Mouse (Mus musculus) MEL (cell line): ENCODE data around the gene Xrcc4. TPM values are rescaled to one million over a fixed set of nuclear protein-coding genes. Genes with fewer than 3 reads are reported as not detected.

Experiments
- DNase-seq: peaks from one replicate; pipeline ENCODE4 v3.0.0; 2011; ENCODE audit warnings: low read depth, low spot score
- H3K27ac ChIP-seq: 2 replicates; pipeline ENCODE4 v1.5.1; 2012; ENCODE audit warnings: low read depth, mild to moderate bottlenecking, control low read depth, low read length, moderate library complexity; ENCODE audit not compliant: control insufficient read depth
- H3K27me3 ChIP-seq, 2 experiments: fragments of 150-350 bp in 1 of 2; sonication (generic) in 1 of 2; 2 replicates each; pipeline ENCODE4 v1.6.1; 2012; ENCODE audit warnings: low read length in 2 of 2, mild to moderate bottlenecking in 2 of 2, improper control_type of control experiment in 1 of 2, moderate library complexity in 1 of 2; ENCODE audit not compliant: insufficient read depth in 2 of 2, control insufficient read depth in 1 of 2
- H3K36me3 ChIP-seq, 2 experiments: 2 replicates each; pipeline ENCODE4 v1.6.1; 2012 to 2014; ENCODE audit warnings: low read length in 2 of 2, improper control_type of control experiment in 1 of 2, inconsistent platforms in 1 of 2, mild to moderate bottlenecking in 1 of 2; ENCODE audit not compliant: insufficient read depth in 2 of 2, control insufficient read depth in 1 of 2
- H3K4me1 ChIP-seq, 2 experiments: fragments of 150-350 bp in 1 of 2; sonication (generic) in 1 of 2; 2 replicates each; pipeline ENCODE4 v1.6.1; 2012; ENCODE audit warnings: low read length in 2 of 2, improper control_type of control experiment in 1 of 2, mild to moderate bottlenecking in 1 of 2; ENCODE audit not compliant: insufficient read depth in 2 of 2, control insufficient read depth in 1 of 2
- H3K4me3 ChIP-seq, 2 experiments: fragments of 150-350 bp in 1 of 2; sonication (generic) in 1 of 2; 2 replicates each; pipeline ENCODE4 v1.5.1; 2012; ENCODE audit warnings: low read depth in 2 of 2, low read length in 2 of 2, mild to moderate bottlenecking in 2 of 2, moderate library complexity in 2 of 2, control low read depth in 1 of 2, improper control_type of control experiment in 1 of 2; ENCODE audit not compliant: control insufficient read depth in 1 of 2, insufficient read depth in 1 of 2
- H3K79me2 ChIP-seq: 2 replicates; pipeline ENCODE4 v1.6.1; 2012; ENCODE audit warnings: mild to moderate bottlenecking, low read length, moderate library complexity; ENCODE audit not compliant: control insufficient read depth, poor library complexity, insufficient read depth
- H3K9ac ChIP-seq: 2 replicates; pipeline ENCODE4 v1.6.1; 2012; ENCODE audit warnings: low read depth, mild to moderate bottlenecking, control low read depth, low read length, moderate library complexity; ENCODE audit not compliant: control insufficient read depth, poor library complexity, severe bottlenecking
- H3K9me3 ChIP-seq: fragments of 150-350 bp; sonication (generic); replicated peaks from 2 replicates; pipeline ENCODE4 v1.6.1; 2012; ENCODE audit warnings: mild to moderate bottlenecking, low read length, improper control_type of control experiment, moderate library complexity; ENCODE audit not compliant: insufficient read depth
- BHLHE40 ChIP-seq: IDR thresholded peaks from 2 replicates; pipeline ENCODE4 v1.6.1; 2012; ENCODE audit warnings: low read depth, mild to moderate bottlenecking, inconsistent platforms, low read length, improper control_type of control experiment, borderline replicate concordance
- CTCF ChIP-seq, 3 experiments: IDR thresholded peaks in 2 of 3; conservative IDR thresholded peaks in 1 of 3; 2 replicates each; pipeline ENCODE4 v1.5.1; 2011 to 2012; ENCODE audit warnings: low read length in 3 of 3, low read depth in 2 of 3, mild to moderate bottlenecking in 2 of 3, improper control_type of control experiment in 1 of 3, inconsistent platforms in 1 of 3, mixed read lengths in 1 of 3, moderate library complexity in 1 of 3; ENCODE audit not compliant: control insufficient read depth in 1 of 3, insufficient read depth in 1 of 3, poor library complexity in 1 of 3, severe bottlenecking in 1 of 3
- E2F4 ChIP-seq: IDR thresholded peaks from 2 replicates; pipeline ENCODE4 v1.6.1; 2011; ENCODE audit warnings: low read depth, low read length, improper control_type of control experiment, borderline replicate concordance
- ELF1 ChIP-seq: IDR thresholded peaks from 2 replicates; pipeline ENCODE4 v1.6.1; 2014; ENCODE audit warnings: low read depth, mild to moderate bottlenecking, inconsistent platforms, low read length, improper control_type of control experiment, moderate library complexity
- ETS1 ChIP-seq: IDR thresholded peaks from 2 replicates; pipeline ENCODE4 v1.6.1; 2012; ENCODE audit warnings: low read depth, mild to moderate bottlenecking, inconsistent platforms, low read length, improper control_type of control experiment, moderate library complexity
- GATA1 ChIP-seq: IDR thresholded peaks from 2 replicates; pipeline ENCODE4 v1.6.1; 2011; ENCODE audit warnings: low read depth, low read length, improper control_type of control experiment
- HCFC1 ChIP-seq: IDR thresholded peaks from 2 replicates; pipeline ENCODE4 v1.6.1; 2012; ENCODE audit warnings: low read depth, mild to moderate bottlenecking, inconsistent platforms, low read length, improper control_type of control experiment, moderate library complexity
- MAFK ChIP-seq: IDR thresholded peaks from 2 replicates; pipeline ENCODE4 v1.6.1; 2011; ENCODE audit warnings: low read depth, mild to moderate bottlenecking, low read length, improper control_type of control experiment, borderline replicate concordance
- MAX ChIP-seq: IDR thresholded peaks from 2 replicates; pipeline ENCODE4 v1.6.1; 2011; ENCODE audit warnings: low read length, improper control_type of control experiment
- NRF1 ChIP-seq: IDR thresholded peaks from 2 replicates; pipeline ENCODE4 v1.6.1; 2014; ENCODE audit warnings: low read depth, mild to moderate bottlenecking, inconsistent platforms, low read length, improper control_type of control experiment, moderate library complexity; ENCODE audit not compliant: poor library complexity, insufficient read depth, severe bottlenecking
- POLR2AphosphoS2 ChIP-seq: IDR thresholded peaks from 2 replicates; pipeline ENCODE4 v1.6.1; 2011; ENCODE audit warnings: low read length, improper control_type of control experiment
- RAD21 ChIP-seq: IDR thresholded peaks from 2 replicates; pipeline ENCODE4 v1.6.1; 2011; ENCODE audit warnings: mild to moderate bottlenecking, low read depth, low read length, improper control_type of control experiment
- SIN3A ChIP-seq: IDR thresholded peaks from 2 replicates; pipeline ENCODE4 v1.6.1; 2012; ENCODE audit warnings: low read length, improper control_type of control experiment, inconsistent platforms
- SMC3 ChIP-seq: IDR thresholded peaks from 2 replicates; pipeline ENCODE4 v1.6.1; 2011; ENCODE audit warnings: low read depth, low read length, improper control_type of control experiment
- TAL1 ChIP-seq: IDR thresholded peaks from 2 replicates; pipeline ENCODE4 v1.6.1; 2012; ENCODE audit warnings: mild to moderate bottlenecking, inconsistent platforms, low read length, moderate library complexity, mixed read lengths
- TCF12 ChIP-seq: IDR thresholded peaks from 2 replicates; pipeline ENCODE4 v1.6.1; 2014; ENCODE audit warnings: low read depth, mild to moderate bottlenecking, inconsistent platforms, low read length, improper control_type of control experiment, moderate library complexity
- UBTF ChIP-seq: IDR thresholded peaks from 2 replicates; pipeline ENCODE4 v1.6.1; 2012; ENCODE audit warnings: low read depth, mild to moderate bottlenecking, inconsistent platforms, low read length, improper control_type of control experiment, moderate library complexity, borderline replicate concordance; ENCODE audit not compliant: insufficient read depth
- ZC3H11A ChIP-seq: IDR thresholded peaks from 2 replicates; pipeline ENCODE4 v1.6.1; 2012; ENCODE audit warnings: low read depth, mild to moderate bottlenecking, inconsistent platforms, low read length, improper control_type of control experiment
- ZMIZ1 ChIP-seq: IDR thresholded peaks from 2 replicates; pipeline ENCODE4 v1.6.1; 2012; ENCODE audit warnings: low read depth, mild to moderate bottlenecking, inconsistent platforms, low read length, improper control_type of control experiment, moderate library complexity
- ZNF384 ChIP-seq: IDR thresholded peaks from 2 replicates; pipeline ENCODE4 v1.6.1; 2012; ENCODE audit warnings: low read depth, mild to moderate bottlenecking, inconsistent platforms, low read length, improper control_type of control experiment
- polyA plus RNA-seq, 2 experiments: library from polyadenylated mRNA; stranded (reverse) in 1 of 2; unstranded in 1 of 2; fragments of >175 nt in 1 of 2; fragments of >200 nt in 1 of 2; gene quantifications; 2 replicates each; pipeline versions ENCODE4 v1.2.1 to v1.2.4; 2012; ENCODE audit warnings: low replicate concordance in 2 of 2, low read depth in 1 of 2; ENCODE audit not compliant: insufficient read length in 2 of 2, insufficient read depth in 1 of 2, missing spikeins in 1 of 2
- total RNA-seq: library from RNA; depleted of rRNA; stranded (reverse); fragments of 300-350 nt; gene quantifications from 2 replicates; pipeline ENCODE4 v1.2.3, GENCODE M21; 2012

Gene Xrcc4
- total and polyA plus RNA-seq, 3 experiments = 6.6 to 7.7 TPM; not detected in 1

DNA sequence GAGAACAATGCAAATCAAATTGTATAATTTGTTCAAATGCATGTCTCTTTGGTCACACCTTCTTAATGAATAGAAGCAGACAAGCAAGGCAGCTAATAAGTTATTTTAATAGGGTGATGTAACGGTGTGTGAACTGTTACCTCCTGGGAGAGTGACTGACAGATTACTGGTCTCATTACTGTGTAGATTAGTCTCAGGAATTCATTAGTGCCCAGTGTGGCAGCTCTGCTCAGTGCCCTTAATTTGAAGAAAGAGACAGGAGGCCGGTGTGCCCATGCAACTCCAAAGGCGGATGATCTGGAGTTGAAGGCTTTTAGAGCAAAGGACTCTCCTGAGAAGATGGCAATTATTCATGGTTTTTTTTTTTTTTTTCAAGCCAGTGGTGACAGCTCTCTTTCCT is 291.7 kb downstream of the Xrcc4 start:
- Histone ChIP-seq H3K79me2 (no peaks in the 10 kb centered on the region), H3K27me3 (no peaks in the 10 kb centered on the region), H3K9ac (no peak overlapping the region), H3K36me3 (no peaks in the 10 kb centered on the region), H3K9me3 (no peaks in the 10 kb centered on the region), H3K27ac (no peak overlapping the region), H3K4me1 (no peaks in the 10 kb centered on the region), H3K4me3 (no peak overlapping the region)
- TF ChIP-seq TAL1 (no peak), MAX (no peak), ETS1 (no peak)
- DNase-seq = no peak

DNA sequence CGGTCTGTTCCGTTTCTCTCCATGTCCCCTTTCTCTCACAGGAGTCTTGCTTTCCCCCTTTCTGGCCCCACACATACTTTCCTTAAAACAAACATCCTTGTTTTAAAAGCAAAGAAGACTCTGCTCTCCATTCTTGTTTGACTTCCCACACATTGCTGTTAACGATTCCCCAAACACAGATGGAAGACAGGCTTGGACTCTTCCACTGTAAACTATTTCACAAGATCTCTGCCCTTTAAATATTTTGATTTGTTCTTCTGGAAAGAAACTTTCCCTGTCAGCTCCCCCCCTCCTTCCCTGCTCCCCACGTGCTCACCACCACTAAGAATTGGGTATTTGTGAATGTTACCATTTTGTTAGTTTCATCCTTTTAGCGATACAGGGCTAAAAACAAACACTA is 297.9 kb downstream of the Xrcc4 start:
- Histone ChIP-seq H3K79me2 (no peaks in the 10 kb centered on the region), H3K27ac (no peak overlapping the region), H3K9me3 (no peaks in the 10 kb centered on the region), H3K4me1 (no peaks in the 10 kb centered on the region), H3K9ac (no peak overlapping the region), H3K4me3 (no peak overlapping the region), H3K27me3 (no peaks in the 10 kb centered on the region), H3K36me3 (no peaks in the 10 kb centered on the region)
- DNase-seq = no peak
- TF ChIP-seq NRF1 (no peak), SMC3 (no peak), ZMIZ1 (no peak), ELF1 (no peak), MAFK (no peak), BHLHE40 (no peak), GATA1 (no peak), SIN3A (no peak), TAL1 (no peak), TCF12 (no peak), UBTF (no peak), POLR2AphosphoS2 (no peak), RAD21 (no peak), HCFC1 (no peak), E2F4 (no peak), ZNF384 (no peak), CTCF (IDR thresholded peaks at IDR 0.05 in 2 of 3, conservative IDR thresholded peaks at IDR 0.05 in 1 of 3; ENCODE audit: control insufficient read depth in 1 of 3, insufficient read depth in 1 of 3, low read depth in 2 of 3, low read length in 3 of 3, poor library complexity in 1 of 3, severe bottlenecking in 1 of 3) (no peak), ZC3H11A (no peak)
